Mouse (Mus musculus) urinary bladder, postnatal 4 days (tissue): ENCODE measurements around the gene Usp18.

Experiments used
- DNase-seq, 2 experiments: peaks; one replicate each; pipeline ENCODE4 v3.0.0; 2021 to 2022; ENCODE audit warnings: low spot score in 2 of 2

Gene Usp18

DNA sequence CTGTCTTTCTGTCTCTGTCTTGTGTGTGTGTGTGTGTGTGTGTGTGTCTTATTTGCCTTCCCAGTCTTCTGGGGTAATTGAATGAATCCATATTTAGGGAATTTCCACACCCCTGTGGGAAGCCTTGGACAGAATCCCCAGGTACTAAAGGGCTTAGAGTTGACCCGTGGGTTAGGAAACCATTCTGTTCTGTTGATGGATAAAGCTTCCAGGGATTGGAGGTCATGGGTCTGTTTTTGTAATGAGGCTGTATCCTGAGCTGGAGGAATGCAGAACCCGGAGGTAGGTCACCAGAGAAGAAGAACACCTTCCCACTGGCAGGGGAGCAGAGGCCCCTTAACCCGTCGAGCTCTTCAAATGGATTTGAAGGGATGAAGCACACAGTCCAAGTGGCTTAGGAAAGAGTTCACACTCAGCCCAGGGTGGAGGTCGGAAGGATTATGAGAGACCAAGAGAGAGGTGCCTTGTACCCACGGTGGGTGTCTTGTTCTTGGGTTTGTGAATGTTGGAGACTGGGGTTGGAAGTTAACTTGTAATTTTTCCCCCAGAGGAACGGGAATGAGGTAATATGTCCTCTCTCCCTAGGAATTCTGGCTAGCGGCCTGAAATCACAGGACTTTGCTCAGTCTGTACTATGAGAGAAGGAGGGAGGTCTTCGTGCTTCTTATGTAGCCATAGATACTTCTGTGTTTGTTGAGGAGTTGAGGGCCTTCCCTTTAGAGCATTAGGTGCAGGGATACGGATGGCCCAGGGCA, 57.9 kb downstream of the Usp18 start:
- DNase-seq: no peak

DNA sequence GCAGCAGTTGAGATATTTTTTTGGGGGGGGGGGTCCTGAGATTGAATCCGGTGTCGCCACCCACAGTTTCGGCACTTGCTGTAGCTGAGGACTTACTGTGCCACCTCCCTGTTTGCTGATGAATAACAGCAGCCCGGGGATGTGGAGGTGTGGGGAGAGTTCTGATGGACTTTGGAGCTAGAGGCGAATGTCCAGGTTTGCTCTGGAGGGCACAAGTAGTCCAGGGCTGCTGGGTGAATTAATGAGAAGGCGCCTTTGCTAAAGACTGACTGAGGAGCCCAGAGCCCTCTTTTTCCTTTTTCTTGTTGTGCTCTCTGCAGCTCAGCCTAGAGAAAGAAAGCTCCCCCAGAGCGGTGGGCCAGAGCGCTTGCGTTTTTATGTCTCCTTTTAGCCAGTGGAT, 58.9 kb downstream of the Usp18 start:
- no peak for DNase-seq

DNA sequence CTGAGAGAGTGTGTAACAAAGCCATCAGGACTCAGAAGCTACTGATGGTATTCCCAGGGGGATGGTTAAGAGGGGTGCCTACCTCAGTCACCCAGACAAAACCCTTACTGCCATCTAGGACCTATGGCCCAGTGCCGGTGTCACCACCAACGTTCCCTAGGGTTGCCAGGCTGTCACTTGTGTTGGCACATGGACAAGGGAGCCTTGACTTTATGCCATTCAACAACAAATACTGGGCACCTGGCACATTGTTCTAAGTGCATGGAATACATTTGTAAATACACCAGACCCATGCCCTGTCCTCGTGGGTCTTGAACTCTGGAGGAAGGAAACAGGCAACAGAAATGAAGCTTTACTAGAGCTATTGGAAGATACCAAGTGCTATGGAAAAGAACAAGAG, 59.9 kb downstream of the Usp18 start:
- no peak for DNase-seq

DNA sequence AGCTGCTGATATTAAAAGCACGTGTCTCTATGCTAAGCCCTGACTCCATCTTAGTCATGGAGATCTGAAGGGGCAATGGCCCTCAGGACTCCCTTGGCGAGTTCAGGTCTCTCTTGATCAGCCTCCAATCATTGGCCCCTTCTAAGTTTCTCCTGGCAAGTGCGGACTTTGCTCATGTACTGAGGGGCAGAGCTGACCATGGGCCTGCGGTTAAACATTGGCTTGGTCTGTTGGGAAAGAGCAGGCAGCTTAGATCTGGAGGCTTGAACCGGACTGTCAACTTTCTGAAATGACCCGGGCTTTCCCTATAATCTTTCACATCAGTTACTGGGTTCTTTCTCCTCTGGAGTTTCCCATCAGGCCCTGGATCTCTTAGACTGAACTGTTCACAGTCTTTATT, 65.3 kb downstream of the Usp18 start:
- DNase-seq: no peak

DNA sequence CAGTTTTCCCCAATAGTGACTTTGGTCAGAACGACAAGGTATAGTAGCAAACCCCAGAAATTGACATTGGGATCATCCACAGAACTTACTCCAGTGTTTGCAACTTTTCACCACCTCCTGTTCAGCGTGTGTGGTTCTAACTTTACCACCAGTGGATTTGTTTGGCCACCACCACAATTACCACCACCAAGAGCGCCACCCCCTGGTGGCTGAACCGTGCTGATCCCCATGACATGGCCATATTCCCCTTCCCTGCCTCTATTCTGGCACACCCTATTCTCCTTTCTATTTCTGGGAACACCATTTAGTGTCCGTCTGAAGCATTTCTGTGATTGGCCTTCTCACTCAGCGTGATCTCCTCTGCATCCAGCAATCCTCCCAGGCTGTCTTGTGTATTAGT, 73.4 kb downstream of the Usp18 start:
- no peak for DNase-seq
